Mouse (Mus musculus): ENCODE data around the gene Smagp. TPM values are rescaled to one million over a fixed set of nuclear protein-coding genes. Genes with fewer than 3 reads are reported as not detected.

The Smagp gene
- polyA plus RNA-seq, 1 experiment from 2014 or later, result 4.1 TPM

GRCm38 (mm10) chr15:100660805-100661204 is 24.1 kb upstream of the Smagp start:
- WGBS, result 92% methylated on average over 5 of the region's 5 CpGs
- H3K4me1 ChIP-seq (replicated peaks), result 0 out of 2 replicates have a peak, but pooled peaks cover 5% of the 10 kb centered on the region
- H3K36me3 ChIP-seq, result no peaks in the 10 kb centered on the region
- ATAC-seq (ENCODE audit: low FRiP score), result no peak
- no peaks in the 10 kb centered on the region for H3K27me3 ChIP-seq
- no peak overlapping the region for H3K9ac ChIP-seq
- H3K4me3 ChIP-seq, result no peak overlapping the region
- no peak overlapping the region for H3K4me2 ChIP-seq
- no peak overlapping the region for H3K27ac ChIP-seq
- H3K9me3 ChIP-seq, result no peaks in the 10 kb centered on the region

- no peak overlapping the region for H3K9ac ChIP-seq
- H3K36me3 ChIP-seq, result no peaks in the 10 kb centered on the region
- H3K27me3 ChIP-seq, result no peaks in the 10 kb centered on the region
- ATAC-seq (ENCODE audit: low FRiP score), result no peak
- H3K4me2 ChIP-seq, result no peak overlapping the region
- 0 out of 2 replicates have a peak, but pooled peaks cover under 1% of the 10 kb centered on the region for H3K4me1 ChIP-seq (replicated peaks)
- no peak overlapping the region for H3K4me3 ChIP-seq
- H3K27ac ChIP-seq, result no peak overlapping the region
- WGBS, result 83% methylated on average over 9 of the region's 9 CpGs
- no peaks in the 10 kb centered on the region for H3K9me3 ChIP-seq
These were observed 23.6 kb upstream of the Smagp start for GRCm38 (mm10) chr15:100660306-100660705.

GRCm38 (mm10) chr15:100655201-100655600 is 18.5 kb upstream of the Smagp start:
- WGBS, result 86% methylated on average over 5 of the region's 5 CpGs
- Histone ChIP-seq H3K4me3 (no peak overlapping the region), H3K9me3 (no peaks in the 10 kb centered on the region), H3K36me3 (no peaks in the 10 kb centered on the region), H3K27ac (no peak overlapping the region), H3K4me1 (replicated peaks) (no peaks in the 10 kb centered on the region), H3K9ac (no peak overlapping the region), H3K4me2 (no peak overlapping the region), H3K27me3 (no peaks in the 10 kb centered on the region)
- ATAC-seq (ENCODE audit: low FRiP score), result no peak

GRCm38 (mm10) chr15:100654271-100654670 is 17.5 kb upstream of the Smagp start:
- no peak overlapping the region for H3K27ac ChIP-seq
- H3K4me1 ChIP-seq (replicated peaks), result no peaks in the 10 kb centered on the region
- ATAC-seq (ENCODE audit: low FRiP score), result no peak
- no peak overlapping the region for H3K9ac ChIP-seq
- no peaks in the 10 kb centered on the region for H3K36me3 ChIP-seq
- no peak overlapping the region for H3K4me3 ChIP-seq
- no peak overlapping the region for H3K4me2 ChIP-seq
- 86% methylated on average over 1 of the region's 1 CpGs for WGBS
- no peaks in the 10 kb centered on the region for H3K9me3 ChIP-seq
- no peaks in the 10 kb centered on the region for H3K27me3 ChIP-seq

GRCm38 (mm10) chr15:100651610-100652009 is 14.9 kb upstream of the Smagp start:
- Histone ChIP-seq H3K27me3 (no peaks in the 10 kb centered on the region), H3K36me3 (no peaks in the 10 kb centered on the region), H3K9me3 (no peaks in the 10 kb centered on the region), H3K9ac (no peak overlapping the region), H3K4me1 (replicated peaks) (no peaks in the 10 kb centered on the region), H3K27ac (no peak overlapping the region), H3K4me2 (no peak overlapping the region), H3K4me3 (no peak overlapping the region)
- 92% methylated on average over 9 of the region's 9 CpGs for WGBS
- ATAC-seq (ENCODE audit: low FRiP score), result no peak

- Histone ChIP-seq H3K4me1 (replicated peaks) (no peaks in the 10 kb centered on the region), H3K9ac (no peak overlapping the region), H3K27ac (no peak overlapping the region), H3K27me3 (no peaks in the 10 kb centered on the region), H3K4me2 (no peak overlapping the region), H3K9me3 (no peaks in the 10 kb centered on the region), H3K4me3 (no peak overlapping the region), H3K36me3 (no peaks in the 10 kb centered on the region)
- no peak for ATAC-seq (ENCODE audit: low FRiP score)
- 87% methylated on average over 10 of the region's 10 CpGs for WGBS
These were observed 13.4 kb upstream of the Smagp start for GRCm38 (mm10) chr15:100650111-100650510.

GRCm38 (mm10) chr15:100646161-100646560 is 9.4 kb upstream of the Smagp start:
- no peak overlapping the region for H3K4me3 ChIP-seq
- no peaks in the 10 kb centered on the region for H3K36me3 ChIP-seq
- no peaks in the 10 kb centered on the region for H3K4me1 ChIP-seq (replicated peaks)
- 81% methylated on average over 6 of the region's 6 CpGs for WGBS
- no peak overlapping the region for H3K4me2 ChIP-seq
- no peak overlapping the region for H3K9ac ChIP-seq
- H3K27me3 ChIP-seq, result no peaks in the 10 kb centered on the region
- no peaks in the 10 kb centered on the region for H3K9me3 ChIP-seq
- no peak for ATAC-seq (ENCODE audit: low FRiP score)
- no peak overlapping the region for H3K27ac ChIP-seq

GRCm38 (mm10) chr15:100642451-100642850 is 5.7 kb upstream of the Smagp start:
- Histone ChIP-seq H3K4me2 (no peak overlapping the region), H3K27ac (no peak overlapping the region), H3K27me3 (peaks cover 23% of the 10 kb centered on the region), H3K36me3 (no peaks in the 10 kb centered on the region), H3K9me3 (no peaks in the 10 kb centered on the region), H3K4me3 (no peak overlapping the region), H3K9ac (no peak overlapping the region), H3K4me1 (replicated peaks) (no peaks in the 10 kb centered on the region)
- ATAC-seq (ENCODE audit: low FRiP score), result no peak
- 89% methylated on average over 7 of the region's 7 CpGs for WGBS

- WGBS, result 79% methylated on average over 12 of the region's 16 CpGs
- no peaks in the 10 kb centered on the region for H3K36me3 ChIP-seq
- no peak overlapping the region for H3K27ac ChIP-seq
- H3K4me1 ChIP-seq (replicated peaks), result peaks cover 11% of the 10 kb centered on the region
- no peaks in the 10 kb centered on the region for H3K9me3 ChIP-seq
- H3K4me2 ChIP-seq, result no peak overlapping the region
- no peak overlapping the region for H3K4me3 ChIP-seq
- H3K9ac ChIP-seq, result no peak overlapping the region
- no peak for ATAC-seq (ENCODE audit: low FRiP score)
- H3K27me3 ChIP-seq, result peaks cover 34% of the 10 kb centered on the region
These were observed 4.6 kb upstream of the Smagp start for GRCm38 (mm10) chr15:100641226-100641810.

- no peak overlapping the region for H3K4me3 ChIP-seq
- H3K27me3 ChIP-seq, result peaks cover 45% of the 10 kb centered on the region
- H3K4me1 ChIP-seq (replicated peaks), result peaks cover 16% of the 10 kb centered on the region
- ATAC-seq (ENCODE audit: low FRiP score), result no peak
- H3K9ac ChIP-seq, result no peak overlapping the region
- H3K27ac ChIP-seq, result no peak overlapping the region
- H3K36me3 ChIP-seq, result no peaks in the 10 kb centered on the region
- no peaks in the 10 kb centered on the region for H3K9me3 ChIP-seq
- H3K4me2 ChIP-seq, result no peak overlapping the region
- WGBS, result 81% methylated on average over 16 of the region's 16 CpGs
These were observed 3.4 kb upstream of the Smagp start for GRCm38 (mm10) chr15:100639972-100640750.

- peaks cover 16% of the 10 kb centered on the region for H3K4me1 ChIP-seq (replicated peaks)
- H3K27me3 ChIP-seq, result peaks cover 68% of the 10 kb centered on the region
- WGBS, result 20% methylated on average over 6 of the region's 6 CpGs
- H3K9me3 ChIP-seq, result no peaks in the 10 kb centered on the region
- no peak overlapping the region for H3K27ac ChIP-seq
- H3K4me3 ChIP-seq, result no peak overlapping the region
- no peak overlapping the region for H3K4me2 ChIP-seq
- no peak for ATAC-seq (ENCODE audit: low FRiP score)
- no peaks in the 10 kb centered on the region for H3K36me3 ChIP-seq
- no peak overlapping the region for H3K9ac ChIP-seq
These were observed 921 bp upstream of the Smagp start for GRCm38 (mm10) chr15:100637661-100638060.

- H3K4me1 ChIP-seq (replicated peaks), result peaks cover 16% of the 10 kb centered on the region
- H3K9me3 ChIP-seq, result no peaks in the 10 kb centered on the region
- peak overlapping the region; percentile 72 for H3K4me2 ChIP-seq
- WGBS, result 4% methylated on average over 38 of the region's 38 CpGs
- peaks cover 78% of the 10 kb centered on the region for H3K27me3 ChIP-seq
- ATAC-seq (ENCODE audit: low FRiP score), result no peak
- H3K9ac ChIP-seq, result peak overlapping the region; percentile 53
- no peaks in the 10 kb centered on the region for H3K36me3 ChIP-seq
- H3K27ac ChIP-seq, result no peak overlapping the region
- H3K4me3 ChIP-seq, result peak overlapping the region; percentile 47
These were observed 692 bp downstream of the Smagp start for GRCm38 (mm10) chr15:100635851-100636645.
